Mouse (Mus musculus): ENCODE results near the gene Patl2. TPM values are rescaled to one million over a fixed set of nuclear protein-coding genes. Genes with fewer than 3 reads are reported as not detected.
"Not testable (repeated sequence)": the region's sequence is repeated elsewhere in the genome, so short reads cannot be mapped to it uniquely, and the experiment has no call there.

Gene Patl2
- polyA plus RNA-seq, 2 experiments: 0.03 to 0.17 TPM

- Histone ChIP-seq H3K9ac (ENCODE audit: low read depth, low read length, severe bottlenecking) (no peak overlapping the region), H3K27me3 (ENCODE audit: control insufficient read depth, insufficient read depth, low read length) (no peaks in the 10 kb centered on the region), H3K4me2 (replicated peaks; ENCODE audit: low read depth, low read length, severe bottlenecking) (no peak overlapping the region), H3K27ac (replicated peaks; ENCODE audit: low read depth, low read length) (no peak overlapping the region), H3K4me1 (ENCODE audit: control insufficient read depth, insufficient read depth, low read length) (no peaks in the 10 kb centered on the region), H3K9me3 (ENCODE audit: control insufficient read depth, low read length) (no peaks in the 10 kb centered on the region), H3K36me3 (ENCODE audit: control insufficient read depth, insufficient read depth, low read length) (peaks cover 48% of the 10 kb centered on the region), H3K4me3 (replicated peaks; ENCODE audit: low read length) (no peak overlapping the region)
- no peak for ATAC-seq (ENCODE audit: low FRiP score, low read depth)
- TF ChIP-seq POLR2A (IDR thresholded peaks at IDR 0.05; ENCODE audit: borderline replicate concordance, extremely low read depth, insufficient read depth, insufficient read length): no peak
- DNase-seq (ENCODE audit: low spot score): no peak
Observed at GRCm38 (mm10) chr2:122102070-122102469, 83.9 kb downstream of the Patl2 start.

- peaks cover 62% of the 10 kb centered on the region for H3K36me3 ChIP-seq (ENCODE audit: control insufficient read depth, insufficient read depth, low read length)
Observed at GRCm38 (mm10) chr2:122097686-122098085, 88.3 kb downstream of the Patl2 start.

GRCm38 (mm10) chr2:122093844-122094243 is 92.1 kb downstream of the Patl2 start:
- ATAC-seq (ENCODE audit: low FRiP score, low read depth) (no peak), DNase-seq (ENCODE audit: low spot score) (no peak)
- TF ChIP-seq POLR2A (IDR thresholded peaks at IDR 0.05; ENCODE audit: borderline replicate concordance, extremely low read depth, insufficient read depth, insufficient read length): no peak
- no peak overlapping the region for H3K4me3 ChIP-seq (replicated peaks; ENCODE audit: low read length)
- peaks cover 67% of the 10 kb centered on the region for H3K36me3 ChIP-seq (ENCODE audit: control insufficient read depth, insufficient read depth, low read length)
- no peaks in the 10 kb centered on the region for H3K4me1 ChIP-seq (ENCODE audit: control insufficient read depth, insufficient read depth, low read length)
- no peak overlapping the region for H3K27ac ChIP-seq (replicated peaks; ENCODE audit: low read depth, low read length)
- H3K27me3 ChIP-seq (ENCODE audit: control insufficient read depth, insufficient read depth, low read length): no peaks in the 10 kb centered on the region
- H3K9me3 ChIP-seq (ENCODE audit: control insufficient read depth, low read length): no peaks in the 10 kb centered on the region
- 90% methylated on average over 4 of the region's 4 CpGs for WGBS
- no peak overlapping the region for H3K9ac ChIP-seq (ENCODE audit: low read depth, low read length, severe bottlenecking)
- no peak overlapping the region for H3K4me2 ChIP-seq (replicated peaks; ENCODE audit: low read depth, low read length, severe bottlenecking)

More at GRCm38 (mm10) chr2:122097686-122098085, 88.3 kb downstream of the Patl2 start:
- H3K9me3 ChIP-seq (ENCODE audit: control insufficient read depth, low read length); H3K4me3 ChIP-seq (replicated peaks; ENCODE audit: low read length); DNase-seq (ENCODE audit: low spot score); H3K27me3 ChIP-seq (ENCODE audit: control insufficient read depth, insufficient read depth, low read length); H3K9ac ChIP-seq (ENCODE audit: low read depth, low read length, severe bottlenecking); H3K27ac ChIP-seq (replicated peaks; ENCODE audit: low read depth, low read length); H3K4me2 ChIP-seq (replicated peaks; ENCODE audit: low read depth, low read length, severe bottlenecking); H3K4me1 ChIP-seq (ENCODE audit: control insufficient read depth, insufficient read depth, low read length); ATAC-seq (ENCODE audit: low FRiP score, low read depth): not testable (repeated sequence)
- whole genome bisulfite sequencing: 83% methylated on average over 5 of the region's 5 CpGs

GRCm38 (mm10) chr2:122086446-122086845 is 99.5 kb downstream of the Patl2 start:
- no peak overlapping the region for H3K4me2 ChIP-seq (replicated peaks; ENCODE audit: low read depth, low read length, severe bottlenecking)
- WGBS: 77% methylated on average over 4 of the region's 4 CpGs
- no peaks in the 10 kb centered on the region for H3K27me3 ChIP-seq (ENCODE audit: control insufficient read depth, insufficient read depth, low read length)
- peaks cover 74% of the 10 kb centered on the region for H3K36me3 ChIP-seq (ENCODE audit: control insufficient read depth, insufficient read depth, low read length)
- no peak overlapping the region for H3K4me3 ChIP-seq (replicated peaks; ENCODE audit: low read length)
- H3K9ac ChIP-seq (ENCODE audit: low read depth, low read length, severe bottlenecking): no peak overlapping the region
- DNase-seq (ENCODE audit: low spot score) (no peak), ATAC-seq (ENCODE audit: low FRiP score, low read depth) (no peak)
- no peak for TF ChIP-seq POLR2A (IDR thresholded peaks at IDR 0.05; ENCODE audit: borderline replicate concordance, extremely low read depth, insufficient read depth, insufficient read length)
- no peak overlapping the region for H3K27ac ChIP-seq (replicated peaks; ENCODE audit: low read depth, low read length)
- no peaks in the 10 kb centered on the region for H3K9me3 ChIP-seq (ENCODE audit: control insufficient read depth, low read length)
- no peaks in the 10 kb centered on the region for H3K4me1 ChIP-seq (ENCODE audit: control insufficient read depth, insufficient read depth, low read length)

- ATAC-seq (ENCODE audit: low FRiP score, low read depth) (no peak), DNase-seq (ENCODE audit: low spot score) (no peak)
- Histone ChIP-seq H3K9me3 (ENCODE audit: control insufficient read depth, low read length) (no peaks in the 10 kb centered on the region), H3K27ac (replicated peaks; ENCODE audit: low read depth, low read length) (no peak overlapping the region), H3K9ac (ENCODE audit: low read depth, low read length, severe bottlenecking) (no peak overlapping the region), H3K4me1 (ENCODE audit: control insufficient read depth, insufficient read depth, low read length) (no peaks in the 10 kb centered on the region), H3K4me2 (replicated peaks; ENCODE audit: low read depth, low read length, severe bottlenecking) (no peak overlapping the region), H3K36me3 (ENCODE audit: control insufficient read depth, insufficient read depth, low read length) (peaks cover 60% of the 10 kb centered on the region), H3K4me3 (replicated peaks; ENCODE audit: low read length) (no peak overlapping the region), H3K27me3 (ENCODE audit: control insufficient read depth, insufficient read depth, low read length) (no peaks in the 10 kb centered on the region)
- no peak for TF ChIP-seq POLR2A (IDR thresholded peaks at IDR 0.05; ENCODE audit: borderline replicate concordance, extremely low read depth, insufficient read depth, insufficient read length)
- 28% methylated on average over 7 of the region's 7 CpGs for WGBS
Observed at GRCm38 (mm10) chr2:122081728-122082456, 104.1 kb downstream of the Patl2 start.

Other genes with a start within 250 kb of the Patl2 start
- gene Ctdspl2, start 230.2 kb downstream of the Patl2 start, polyA plus RNA-seq (2012; rRNA removed): 30.0 and 33.0 TPM in 2 replicates
- gene Ctdspl2, start 230.2 kb downstream of the Patl2 start, polyA plus RNA-seq (2014; fragmentation: Nextera tagmentation; extraction: Ambion mirVana): 51.2 and 61.9 TPM in 2 replicates
- gene Mageb3, start 230.1 kb downstream of the Patl2 start, polyA plus RNA-seq (2012; rRNA removed): 0.18 and 0.19 TPM in 2 replicates
- 0.11 and 0.36 TPM in 2 replicates for gene Mageb3, start 230.1 kb downstream of the Patl2 start, polyA plus RNA-seq (2014; fragmentation: Nextera tagmentation; extraction: Ambion mirVana)
- gene Eif3j1, start 157.6 kb downstream of the Patl2 start, polyA plus RNA-seq (2012; rRNA removed): 13.7 and 17.9 TPM in 2 replicates
- gene Eif3j1, start 157.6 kb downstream of the Patl2 start, polyA plus RNA-seq (2014; fragmentation: Nextera tagmentation; extraction: Ambion mirVana): 11.0 and 12.1 TPM in 2 replicates
- 11.4 and 13.6 TPM in 2 replicates for gene Spg11, start 67.8 kb downstream of the Patl2 start, polyA plus RNA-seq (2012; rRNA removed)
- 8.7 and 10.5 TPM in 2 replicates for gene Spg11, start 67.8 kb downstream of the Patl2 start, polyA plus RNA-seq (2014; fragmentation: Nextera tagmentation; extraction: Ambion mirVana)
- gene B2m, start 38.5 kb downstream of the Patl2 start, polyA plus RNA-seq (2012; rRNA removed): 125 and 145 TPM in 2 replicates
- 298 and 308 TPM in 2 replicates for gene B2m, start 38.5 kb downstream of the Patl2 start, polyA plus RNA-seq (2014; fragmentation: Nextera tagmentation; extraction: Ambion mirVana)
- 0.08 and 0.17 TPM in 2 replicates for gene Trim69, start 25.5 kb downstream of the Patl2 start, polyA plus RNA-seq (2012; rRNA removed)
- gene Trim69, start 25.5 kb downstream of the Patl2 start, polyA plus RNA-seq (2014; fragmentation: Nextera tagmentation; extraction: Ambion mirVana): not detected in 2 replicates
- not detected in 2 replicates for gene Terb2, start 83 bp upstream of the Patl2 start, polyA plus RNA-seq (2012; rRNA removed)
- not detected in 2 replicates for gene Terb2, start 83 bp upstream of the Patl2 start, polyA plus RNA-seq (2014; fragmentation: Nextera tagmentation; extraction: Ambion mirVana)
- 14.8 and 17.6 TPM in 2 replicates for gene Sord, start 48.6 kb upstream of the Patl2 start, polyA plus RNA-seq (2012; rRNA removed)
- 30.8 and 38.9 TPM in 2 replicates for gene Sord, start 48.6 kb upstream of the Patl2 start, polyA plus RNA-seq (2014; fragmentation: Nextera tagmentation; extraction: Ambion mirVana)
- 0.16 and 0.27 TPM in 2 replicates for gene Duox2, start 112.3 kb upstream of the Patl2 start, polyA plus RNA-seq (2012; rRNA removed)
- gene Duox2, start 112.3 kb upstream of the Patl2 start, polyA plus RNA-seq (2014; fragmentation: Nextera tagmentation; extraction: Ambion mirVana): 0.08 and 0.54 TPM in 2 replicates
- 0.41 and 0.61 TPM in 2 replicates for gene Duoxa2, start 112.7 kb upstream of the Patl2 start, polyA plus RNA-seq (2012; rRNA removed)
- 0.18 and 0.72 TPM in 2 replicates for gene Duoxa2, start 112.7 kb upstream of the Patl2 start, polyA plus RNA-seq (2014; fragmentation: Nextera tagmentation; extraction: Ambion mirVana)
- 6.9 and 9.1 TPM in 2 replicates for gene Duoxa1, start 127.5 kb upstream of the Patl2 start, polyA plus RNA-seq (2012; rRNA removed)
- gene Duoxa1, start 127.5 kb upstream of the Patl2 start, polyA plus RNA-seq (2014; fragmentation: Nextera tagmentation; extraction: Ambion mirVana): 7.9 and 10.3 TPM in 2 replicates
- gene Duox1, start 129.5 kb upstream of the Patl2 start, polyA plus RNA-seq (2012; rRNA removed): 1.2 and 1.5 TPM in 2 replicates
- 1.2 and 1.6 TPM in 2 replicates for gene Duox1, start 129.5 kb upstream of the Patl2 start, polyA plus RNA-seq (2014; fragmentation: Nextera tagmentation; extraction: Ambion mirVana)
- gene Shf, start 183.0 kb upstream of the Patl2 start, polyA plus RNA-seq (2012; rRNA removed): 34.1 and 34.2 TPM in 2 replicates
- 6.5 and 7.8 TPM in 2 replicates for gene Shf, start 183.0 kb upstream of the Patl2 start, polyA plus RNA-seq (2014; fragmentation: Nextera tagmentation; extraction: Ambion mirVana)
- 1.0 and 1.4 TPM in 2 replicates for gene Slc28a2, start 240.3 kb upstream of the Patl2 start, polyA plus RNA-seq (2012; rRNA removed)
- 0.50 and 0.78 TPM in 2 replicates for gene Slc28a2, start 240.3 kb upstream of the Patl2 start, polyA plus RNA-seq (2014; fragmentation: Nextera tagmentation; extraction: Ambion mirVana)